Mouse (Mus musculus) urinary bladder, adult 2 months (tissue): ENCODE data around the gene Scamp2. TPM values are rescaled to one million over a fixed set of nuclear protein-coding genes. Genes with fewer than 3 reads are reported as not detected.

ENCODE experiments used
- DNase-seq: peaks from one replicate; pipeline ENCODE4 v3.0.0; 2022; ENCODE audit warnings: low spot score
- polyA plus RNA-seq: library from polyadenylated mRNA; depleted of rRNA; stranded (reverse); fragments of >200 nt; gene quantifications from 2 replicates; pipeline ENCODE4 v1.2.3, GENCODE M21; 2012; rRNA removed

Scamp2 gene
- polyA plus RNA-seq, result 60.9 and 62.9 TPM in 2 replicates

DNA sequence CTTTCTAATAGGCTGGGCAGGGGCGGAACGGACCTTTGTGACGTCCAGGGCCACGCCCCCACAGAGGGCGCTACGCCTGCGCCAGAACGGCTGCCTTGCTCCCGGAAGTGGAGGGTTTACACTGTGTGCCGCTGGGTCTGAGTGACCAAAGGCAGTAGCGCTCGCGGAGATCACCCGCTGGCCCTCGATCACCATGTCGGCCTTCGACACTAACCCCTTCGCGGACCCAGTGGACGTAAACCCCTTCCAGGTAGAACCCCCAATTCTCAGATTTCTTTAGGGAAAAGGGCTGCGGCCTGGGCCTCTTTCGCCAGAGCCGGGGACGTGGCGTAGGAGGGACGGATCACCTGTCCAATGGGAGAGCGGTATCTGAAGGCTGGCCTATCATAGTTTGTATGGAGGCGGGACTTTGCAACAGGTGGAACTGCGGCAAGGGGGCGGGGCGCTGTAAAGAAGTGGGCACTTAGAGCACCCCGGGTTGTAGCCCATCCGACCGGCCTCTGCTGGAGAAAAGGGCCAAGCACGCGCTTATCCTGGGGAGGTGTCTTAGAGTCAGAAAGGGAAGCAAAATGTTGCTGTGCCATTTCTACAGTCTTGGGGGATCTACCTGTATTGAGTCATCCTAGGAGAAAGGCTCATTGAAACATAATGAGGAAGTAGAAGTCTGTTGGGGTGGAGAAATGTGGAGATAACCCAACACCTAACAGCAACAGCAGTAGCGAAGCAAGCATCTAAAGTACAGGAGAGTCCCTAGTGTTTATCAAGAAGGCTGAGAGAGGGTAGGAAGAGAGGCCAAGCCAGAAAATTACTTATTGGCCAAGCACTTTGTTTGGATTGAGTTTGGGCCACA, at the start of gene Scamp2:
TSS of gene Scamp2 (plus strand) at position 83 of the 850 bp plus-strand sequence.
- peak; percentile 93 for DNase-seq

DNA sequence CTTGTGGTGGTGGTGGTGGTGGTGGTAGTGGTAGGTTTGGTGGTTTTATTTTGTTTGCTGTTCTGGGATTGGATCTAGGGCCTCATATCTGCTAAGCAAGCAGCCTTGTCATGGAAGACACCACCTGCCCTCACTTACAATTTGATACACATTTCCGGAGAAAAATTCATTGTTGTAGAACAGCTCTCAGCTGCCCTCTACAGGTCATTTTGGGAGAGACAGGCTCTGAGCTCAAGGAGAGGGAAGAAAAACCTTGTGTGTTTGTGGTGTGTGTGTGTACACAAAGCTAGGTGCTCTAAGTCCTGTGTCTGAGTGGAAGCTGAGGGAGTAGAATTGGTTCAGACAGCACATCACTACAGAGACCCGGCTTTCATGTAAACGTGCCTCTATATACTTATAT, 43.6 kb upstream of the Scamp2 start:
- no peak for DNase-seq

DNA sequence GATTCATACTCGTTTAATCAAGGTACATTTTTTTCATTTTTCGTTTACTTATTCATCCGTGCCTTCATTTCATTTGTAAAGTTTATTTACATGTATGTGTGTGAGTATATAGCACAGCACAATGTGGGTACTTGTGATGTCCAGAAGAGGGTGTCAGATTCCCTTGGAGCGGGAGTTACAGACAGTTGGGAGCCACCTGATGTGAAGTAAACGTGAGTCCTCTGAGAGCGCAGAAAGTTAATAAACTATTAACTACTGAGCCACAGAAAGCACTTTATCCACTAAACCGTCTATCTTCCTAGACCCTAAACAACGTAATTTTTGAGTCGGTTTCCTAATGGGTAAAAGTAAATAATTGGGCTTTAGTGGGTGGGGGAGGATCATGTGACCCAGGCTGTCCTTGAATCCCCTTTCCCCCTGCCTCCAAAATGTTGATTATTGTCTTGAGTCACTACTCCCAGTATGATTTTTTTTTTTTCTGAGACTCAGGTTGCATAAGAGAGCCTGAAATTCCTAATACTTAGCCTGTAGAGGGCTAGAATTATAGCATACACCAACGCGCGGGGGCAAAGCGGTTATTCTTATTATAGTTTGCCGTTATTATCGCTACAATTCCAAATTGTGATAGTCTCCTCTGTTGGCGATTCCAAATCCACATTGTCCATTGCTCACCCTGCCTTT, 40.2 kb upstream of the Scamp2 start:
- no peak for DNase-seq

DNA sequence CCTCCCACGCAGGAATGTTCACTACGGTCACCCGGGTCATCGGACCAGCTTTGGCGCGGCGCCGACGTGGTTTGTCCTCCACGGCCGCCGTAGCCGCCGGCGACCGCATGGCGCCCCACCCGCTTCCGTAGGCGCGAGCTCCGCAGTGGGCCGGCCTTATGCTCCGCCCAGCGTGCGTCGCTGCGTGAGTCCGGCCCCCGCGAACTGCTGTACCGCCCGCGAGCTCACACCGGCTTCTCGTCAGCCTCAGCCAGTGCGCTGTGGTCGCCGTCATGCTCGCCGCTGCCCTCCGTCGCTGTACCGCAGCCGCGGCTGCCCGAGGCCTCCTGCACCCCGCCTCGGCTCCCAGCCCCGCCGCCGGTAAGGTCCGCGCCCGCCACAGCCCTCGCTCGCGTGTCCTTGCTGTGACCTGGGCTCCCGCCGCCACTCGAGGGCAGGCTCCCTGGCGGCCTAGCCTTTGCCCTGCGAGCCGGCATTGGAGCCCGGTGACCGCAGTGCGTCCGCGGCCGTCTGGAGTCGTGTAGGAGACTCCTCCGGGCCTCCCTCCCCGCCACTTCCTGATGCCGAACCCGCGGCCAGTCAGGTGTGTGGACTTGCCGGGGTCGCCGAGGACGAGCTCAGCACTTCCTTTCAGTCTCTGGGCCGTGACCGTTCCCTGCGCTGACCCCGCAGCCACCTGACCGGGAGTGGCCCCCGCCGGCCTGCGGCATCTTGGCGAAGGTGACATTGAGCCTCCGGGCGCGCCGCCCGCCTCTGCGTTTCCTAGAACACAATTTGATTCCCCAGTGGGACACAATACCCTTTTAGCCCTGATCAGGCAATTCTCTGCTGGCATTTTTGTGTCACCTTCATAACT, 39.5 kb upstream of the Scamp2 start, which contains the start of gene Cox5a:
TSS of gene Cox5a (plus strand) at position 219 of the 856 bp plus-strand sequence.
- DNase-seq, result peak; percentile 91

DNA sequence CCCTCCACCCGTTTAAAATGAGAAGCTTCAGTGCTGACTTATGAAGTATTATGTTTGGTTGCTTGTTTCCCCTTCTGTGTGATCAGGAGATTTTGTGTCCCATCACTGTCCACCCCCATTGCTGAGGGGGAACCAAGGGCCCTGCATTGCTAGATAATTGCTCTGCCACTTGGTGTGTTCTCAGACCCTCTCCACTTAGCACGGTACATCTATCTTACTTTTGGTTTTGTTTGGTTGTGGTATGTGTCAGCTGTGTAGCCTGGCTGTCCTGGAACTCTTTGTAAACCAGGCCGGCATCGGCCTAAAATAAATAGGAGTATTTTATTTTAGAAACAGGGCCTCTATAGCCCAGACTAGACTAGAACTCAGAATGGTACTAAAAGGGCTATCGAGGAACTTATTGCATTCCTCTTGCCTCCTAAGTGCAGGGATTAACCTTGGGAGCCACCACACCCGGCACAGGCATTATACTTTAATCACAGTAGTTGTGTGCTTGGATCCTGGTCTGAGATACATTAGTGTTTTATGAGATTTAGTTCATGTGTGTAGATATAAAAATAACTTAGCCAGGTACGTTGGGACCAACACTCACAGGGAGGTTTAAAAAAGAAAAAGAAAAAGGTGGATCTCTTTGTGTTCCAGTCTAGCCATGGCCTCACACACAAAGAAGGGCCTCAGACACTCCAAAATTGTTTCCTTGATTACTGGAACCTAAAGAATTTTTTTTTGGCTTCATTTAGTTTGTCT, 38.5 kb upstream of the Scamp2 start:
- DNase-seq, result no peak

DNA sequence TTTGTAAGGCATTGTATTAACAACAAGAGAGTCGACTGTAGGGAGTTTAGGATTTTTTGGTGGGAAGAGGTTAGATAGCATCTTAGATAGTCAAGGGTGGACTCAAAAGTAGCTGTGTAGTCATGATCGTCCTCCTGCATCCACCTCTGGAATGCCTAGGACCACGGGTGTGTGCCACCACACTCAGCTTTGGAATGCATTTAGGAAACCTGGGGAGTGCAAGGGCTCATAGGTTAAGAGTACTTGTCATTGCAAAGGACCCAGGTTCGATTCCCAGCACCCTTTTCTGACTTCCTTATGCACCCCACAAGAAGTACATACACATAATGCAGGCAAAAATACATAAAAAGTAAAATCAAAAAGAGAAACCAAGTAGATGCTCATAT, 37.9 kb upstream of the Scamp2 start:
- no peak for DNase-seq

DNA sequence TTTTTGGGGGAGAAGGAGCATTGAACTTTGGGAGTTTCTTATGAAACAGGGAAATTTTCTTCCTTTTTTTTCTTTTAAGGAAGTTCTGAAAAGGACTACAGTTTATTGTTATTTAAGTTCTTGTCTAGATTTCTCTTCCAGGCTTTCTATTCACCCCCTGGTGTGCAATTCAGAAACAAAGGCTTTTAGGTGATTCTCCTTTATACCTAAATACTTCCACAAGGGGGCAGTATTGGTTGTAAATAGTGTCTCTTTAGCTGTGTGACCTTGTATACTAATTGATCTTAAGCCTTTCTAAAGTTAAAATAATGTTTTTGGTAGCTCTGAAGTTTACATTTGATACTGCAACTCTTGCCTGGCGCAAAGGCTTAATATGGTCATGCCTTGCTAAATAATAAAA, 37.0 kb upstream of the Scamp2 start:
- DNase-seq, result no peak

DNA sequence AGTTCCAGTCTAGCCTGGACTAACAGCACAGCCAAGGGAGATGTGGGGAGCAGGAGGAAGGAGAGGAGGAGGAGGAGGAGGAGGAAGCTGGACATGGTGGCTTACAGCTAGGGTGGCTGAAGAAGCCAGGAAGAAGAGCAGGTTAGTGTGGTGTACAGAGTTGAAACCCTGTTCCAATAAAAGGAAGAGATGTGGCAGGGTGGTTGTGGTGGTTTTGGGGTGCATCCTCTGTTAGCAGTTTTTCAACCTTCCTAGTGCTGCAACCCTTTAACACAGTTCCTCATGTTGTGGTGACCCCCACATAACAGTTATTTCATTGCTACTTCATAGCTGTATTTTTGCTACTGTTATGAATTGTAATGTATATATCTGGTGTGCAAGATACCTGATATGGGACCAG, 36.3 kb upstream of the Scamp2 start:
- DNase-seq, result no peak

DNA sequence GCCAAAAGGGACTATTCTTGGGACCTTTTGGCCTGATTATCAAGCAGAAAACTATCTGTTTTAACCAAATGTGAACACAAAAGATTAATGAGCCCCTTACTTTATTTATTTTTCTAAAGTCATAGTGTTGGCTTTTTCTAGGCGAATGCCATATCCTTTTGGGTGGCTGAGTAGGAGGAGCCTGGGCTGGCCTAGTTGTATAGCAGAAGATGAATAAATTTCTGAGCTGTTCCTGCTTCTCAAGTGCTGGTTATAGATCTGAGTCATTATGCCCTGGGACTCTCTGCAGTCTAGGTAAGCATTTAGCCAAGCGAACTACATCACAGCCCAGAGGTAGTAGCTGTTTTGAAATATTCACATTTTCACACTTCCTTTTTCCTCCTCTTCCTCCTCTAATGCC, 35.2 kb upstream of the Scamp2 start:
- DNase-seq, result no peak

DNA sequence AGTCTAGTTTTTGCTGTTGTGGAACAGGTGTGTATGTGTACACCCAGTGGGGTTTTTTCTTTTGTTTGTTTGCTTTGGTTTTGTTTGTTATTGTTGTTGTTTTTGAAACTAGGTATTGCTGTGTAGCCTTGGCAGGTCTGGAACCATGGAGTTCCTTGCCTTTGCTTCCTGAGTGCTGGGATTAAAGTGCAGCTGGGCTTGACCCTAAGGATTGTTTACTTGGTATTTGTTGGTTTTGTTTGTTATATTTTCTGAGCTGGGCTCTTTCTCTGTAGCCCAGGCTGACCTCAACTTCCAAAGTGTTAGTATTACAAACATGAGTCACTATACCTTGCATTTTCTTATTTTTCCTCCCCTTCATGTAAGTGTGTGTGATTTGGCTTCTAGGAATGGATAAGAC, 34.3 kb upstream of the Scamp2 start:
- DNase-seq, result no peak

DNA sequence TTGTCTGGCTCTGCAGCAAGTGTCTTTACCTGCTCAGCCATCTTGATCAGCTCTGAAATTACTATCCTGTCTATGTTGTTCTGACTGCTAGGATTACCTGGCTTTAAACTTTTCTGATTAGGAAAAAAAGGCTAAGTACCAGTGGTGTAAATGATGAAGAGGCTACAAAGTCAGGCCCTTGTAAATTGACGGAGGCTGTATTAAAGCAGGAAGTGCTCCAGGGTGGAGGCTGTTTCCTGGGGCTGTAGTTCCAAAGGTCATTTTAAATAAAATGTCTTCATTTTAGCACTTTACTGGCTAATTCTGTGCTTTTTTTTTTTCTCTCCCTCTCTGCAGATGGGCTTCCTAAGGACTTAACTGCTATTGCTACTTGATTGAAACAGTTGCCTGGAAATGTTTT, 28.8 kb upstream of the Scamp2 start:
- DNase-seq, result no peak

DNA sequence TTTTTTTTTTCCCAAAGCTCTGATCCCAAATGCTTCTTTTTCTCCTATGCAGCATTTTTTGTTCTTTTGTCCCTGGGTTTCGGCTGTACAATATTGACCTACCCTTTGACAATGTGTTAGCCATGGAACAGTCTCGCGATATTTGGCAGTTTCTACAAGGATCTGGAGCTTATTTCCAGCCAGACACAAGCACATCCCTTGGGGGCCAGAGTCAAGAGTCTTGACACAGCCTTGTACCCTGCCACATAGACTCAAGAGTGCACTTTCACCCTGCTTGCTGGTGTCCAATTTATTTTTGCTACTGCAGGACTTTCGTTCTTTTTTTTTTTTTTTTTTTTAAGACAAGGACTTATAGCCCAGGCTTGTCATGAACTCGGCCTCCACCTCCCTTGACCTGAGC, 24.4 kb upstream of the Scamp2 start:
- DNase-seq, result no peak

DNA sequence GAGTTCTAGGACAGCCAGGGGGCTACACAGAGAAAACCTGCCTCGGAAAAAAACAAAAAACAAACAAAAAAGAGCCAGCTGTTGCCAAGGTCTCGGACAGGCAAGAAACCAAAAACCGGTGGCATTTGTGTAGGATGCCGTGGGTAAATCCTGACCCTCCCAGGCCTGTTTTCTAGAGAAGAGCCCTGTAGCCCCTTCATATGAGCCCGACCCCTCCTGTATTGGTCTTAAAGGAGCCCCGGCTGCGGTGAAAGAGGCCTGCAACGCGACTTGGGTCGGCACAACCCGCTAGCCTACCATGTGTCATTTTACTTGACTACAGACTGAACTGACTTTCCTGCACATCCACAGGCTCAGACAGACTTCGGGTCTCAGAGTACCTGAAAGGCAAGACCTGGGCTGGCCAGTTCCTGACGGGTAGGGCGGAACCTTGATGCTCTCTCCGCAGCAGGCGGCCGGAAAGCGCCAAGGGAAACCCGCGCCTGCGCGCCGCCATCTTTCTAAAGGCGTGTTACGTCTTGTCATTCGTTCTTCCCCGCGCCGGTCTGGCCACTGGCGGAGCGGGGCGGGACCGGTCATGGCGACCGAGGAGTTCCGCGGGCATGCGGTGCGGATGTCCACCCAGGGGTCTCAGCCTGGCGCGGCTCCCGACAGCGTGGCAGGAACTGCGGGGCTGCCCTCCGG, 23.6 kb upstream of the Scamp2 start, which contains the start of gene Fam219b:
TSS of gene Fam219b (plus strand) at position 485 of the 684 bp plus-strand sequence.
- peak; percentile 87 for DNase-seq

DNA sequence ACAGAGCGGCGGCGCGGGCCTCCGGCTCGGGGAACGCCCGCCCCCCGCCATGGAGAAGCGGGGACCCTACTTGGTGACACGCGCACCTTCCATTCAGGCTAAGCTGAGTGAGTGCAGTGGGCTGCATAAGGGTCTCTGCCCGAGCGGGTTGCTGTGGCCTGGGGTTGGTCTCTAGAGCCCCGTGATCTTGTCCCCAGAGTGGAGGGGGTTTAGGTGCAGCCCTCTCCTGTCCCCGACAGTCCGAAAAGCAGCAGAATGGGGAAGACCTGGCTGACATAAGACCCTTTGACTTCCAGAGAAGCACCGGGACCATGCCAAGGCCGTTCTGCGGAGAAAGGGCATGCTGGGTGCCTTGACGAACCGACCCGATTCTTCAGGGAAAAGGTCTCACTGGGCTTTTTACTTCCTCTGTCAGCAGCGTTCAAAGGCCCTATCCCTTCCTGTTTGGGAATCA, 23.0 kb upstream of the Scamp2 start:
- no peak for DNase-seq

DNA sequence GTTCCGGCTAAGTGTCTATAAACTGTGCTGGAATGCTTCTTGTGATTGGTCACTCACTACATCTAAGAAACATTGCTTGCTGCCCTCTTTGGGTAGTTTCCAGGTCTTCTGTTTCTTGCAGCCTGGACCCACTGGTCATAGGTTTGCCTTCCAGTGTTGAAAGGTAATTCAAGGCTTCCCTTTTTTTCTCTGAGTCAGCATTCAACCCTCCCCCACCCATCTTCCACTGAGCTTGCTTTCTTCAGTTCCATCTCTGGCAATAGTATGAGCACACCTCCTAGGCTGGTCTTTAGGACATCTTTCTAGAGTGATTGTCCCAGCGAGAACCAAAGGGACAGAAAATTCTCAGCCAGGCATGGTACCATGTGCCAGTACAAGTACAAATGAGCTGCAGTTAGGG, 21.2 kb upstream of the Scamp2 start:
- no peak for DNase-seq

DNA sequence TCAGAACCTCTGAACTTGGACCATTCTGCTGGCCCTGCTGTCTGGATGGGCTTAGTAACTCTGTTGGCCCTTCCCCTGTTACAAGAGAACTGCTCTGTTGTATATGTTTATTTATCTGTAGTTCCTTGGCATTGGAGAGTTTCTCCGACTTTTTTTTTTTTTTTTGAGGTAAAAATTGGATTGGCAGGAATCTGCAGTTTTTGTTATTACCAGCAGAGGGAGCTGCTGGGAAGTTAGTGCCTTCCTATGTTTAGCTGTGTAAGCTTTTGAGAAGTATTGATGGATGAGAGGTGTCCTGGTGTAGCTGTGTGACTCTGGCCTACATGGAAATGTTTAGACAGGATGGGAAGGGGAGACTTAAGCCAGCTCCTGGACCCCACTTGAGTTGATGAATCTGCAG, 19.4 kb upstream of the Scamp2 start:
- no peak for DNase-seq

DNA sequence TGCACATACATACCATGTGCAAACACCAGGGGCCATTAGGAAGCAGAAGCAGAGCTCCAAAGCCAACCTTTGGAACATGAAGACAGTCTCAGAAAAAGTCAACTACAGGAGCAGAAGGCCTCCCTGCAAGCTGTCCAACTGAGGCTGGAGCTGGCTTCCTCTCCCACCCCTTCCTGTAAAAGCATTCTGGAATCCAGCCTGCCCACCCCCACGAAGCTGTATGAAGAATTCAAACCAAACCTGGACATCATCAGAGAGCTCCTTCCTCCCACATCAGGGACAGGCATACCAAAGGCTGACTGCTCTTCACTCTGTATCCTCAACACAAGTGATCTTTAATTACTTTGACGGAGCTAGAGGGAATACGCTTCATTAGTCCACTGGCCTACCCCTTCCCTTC, 16.8 kb upstream of the Scamp2 start:
- DNase-seq, result no peak

DNA sequence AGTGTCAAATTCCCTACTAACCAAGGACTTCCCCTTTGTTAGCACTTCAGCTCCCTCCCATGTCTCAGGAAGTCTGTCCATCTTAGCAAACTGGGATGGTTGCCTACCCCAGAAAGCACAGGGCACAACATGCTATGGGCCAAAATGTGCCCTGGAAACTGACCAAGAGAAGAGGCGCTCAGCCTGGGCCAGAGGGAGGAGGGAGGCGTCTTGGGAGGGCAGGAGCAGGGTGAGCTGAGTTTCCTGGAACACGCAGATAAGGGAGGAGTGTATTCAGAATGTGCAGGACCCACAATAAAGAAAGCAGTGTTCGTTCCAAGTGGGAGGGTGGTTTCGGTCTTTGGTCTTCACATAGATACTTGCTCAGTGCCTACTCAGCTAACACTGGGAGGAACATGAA, 13.5 kb upstream of the Scamp2 start:
- DNase-seq, result no peak

DNA sequence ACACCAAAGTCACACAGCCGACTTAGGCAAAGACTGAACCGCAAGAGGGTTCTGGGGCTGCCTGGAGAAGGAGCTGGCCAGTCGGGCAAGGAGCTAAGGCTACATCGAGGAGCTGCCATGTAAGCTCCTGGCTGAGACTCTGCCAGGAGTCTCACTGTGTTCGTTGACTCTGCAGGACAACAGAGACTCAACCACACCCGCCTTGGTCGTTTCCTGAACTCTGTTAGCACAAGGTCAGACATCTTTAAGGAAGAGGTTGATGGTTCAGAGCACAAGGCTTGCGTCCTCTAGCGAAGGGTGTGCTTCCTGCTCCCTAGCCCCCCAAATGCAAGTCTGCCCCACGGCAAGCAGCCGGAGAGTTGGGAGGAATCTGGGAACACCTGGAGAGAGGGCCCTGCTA, 12.9 kb upstream of the Scamp2 start:
- DNase-seq, result no peak

DNA sequence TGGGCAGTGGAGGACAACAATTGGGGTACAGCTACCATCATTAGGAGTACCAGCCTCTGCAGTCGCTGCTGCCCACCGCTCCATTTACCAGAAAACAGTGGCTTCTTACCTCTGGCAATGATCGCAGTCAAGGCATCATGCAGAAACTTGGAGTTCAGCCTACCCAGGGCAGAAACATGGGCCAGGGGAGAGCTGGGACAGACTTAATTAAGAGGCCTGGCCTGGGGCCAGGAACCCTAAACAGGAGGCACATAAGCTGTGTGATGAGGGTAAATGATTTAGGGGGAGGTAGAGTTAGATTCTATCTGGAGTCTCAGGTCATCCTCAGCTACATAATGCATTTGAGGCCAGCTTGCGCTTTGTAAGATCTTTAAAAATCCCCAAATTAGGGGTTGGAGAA, 11.6 kb upstream of the Scamp2 start:
- no peak for DNase-seq
